Mouse (Mus musculus) C2C12 (cell line): ENCODE results near the gene Runx1.

Experiments
- CEBPB ChIP-seq: IDR thresholded peaks from one replicate; pipeline ENCODE4 v1.6.1; 2011; ENCODE audit warnings: low read depth, mild to moderate bottlenecking, control low read depth, moderate library complexity
- CTCF ChIP-seq: IDR thresholded peaks from one replicate; pipeline ENCODE4 v1.5.1; 2011; ENCODE audit not compliant: control insufficient read depth, insufficient read depth, insufficient read length
- FOSL1 ChIP-seq: IDR thresholded peaks from one replicate; pipeline ENCODE4 v1.8.0; 2011; ENCODE audit warnings: mild to moderate bottlenecking, low read length; ENCODE audit not compliant: poor library complexity, insufficient read depth, severe bottlenecking
- MAX ChIP-seq: IDR thresholded peaks from one replicate; pipeline ENCODE4 v1.6.1; 2011; ENCODE audit warnings: mild to moderate bottlenecking, control low read depth
- MYOD1 ChIP-seq: IDR thresholded peaks from one replicate; pipeline ENCODE4 v1.6.1; 2011; ENCODE audit warnings: low read depth; ENCODE audit not compliant: control insufficient read depth, insufficient read length
- MYOG ChIP-seq: IDR thresholded peaks from one replicate; pipeline ENCODE4 v1.6.1; 2011; ENCODE audit not compliant: control insufficient read depth, insufficient read length; ENCODE audit errors: extremely low read depth
- USF1 ChIP-seq: IDR thresholded peaks from one replicate; pipeline ENCODE4 v1.6.1; 2011; ENCODE audit warnings: low read depth, mild to moderate bottlenecking, control low read depth, moderate library complexity

- TF ChIP-seq CTCF (no peak), MAX (no peak), CEBPB (no peak), MYOD1 (no peak), FOSL1 (no peak), MYOG (no peak), USF1 (no peak)
These were observed 131.3 kb downstream of the Runx1 start for GRCm38 (mm10) chr16:92694496-92695106.
